Mouse (Mus musculus) embryonic facial prominence, embryonic 14.5 days (tissue): Measurements from ENCODE around the gene Tcf20. TPM values are rescaled to one million over a fixed set of nuclear protein-coding genes. Genes with fewer than 3 reads are reported as not detected.

Experiments used
- ATAC-seq: fragments of 200-750 bp; cut with Nextera tagmentation; 2 replicates; pipeline ENCODE4 v1.8.0; 2017; ENCODE audit warnings: low read depth, moderate number of reproducible peaks, moderate TSS enrichment
- DNase-seq: peaks from one replicate; pipeline ENCODE4 v3.0.0-alpha.2; 2015; ENCODE audit warnings: low spot score
- H3K27ac ChIP-seq: fragments of 300-500 bp; sonication (generic); replicated peaks from 2 replicates; pipeline ENCODE4 v1.5.1; 2014; ENCODE audit warnings: low read depth, mild to moderate bottlenecking, low read length, moderate library complexity
- H3K27me3 ChIP-seq: fragments of 300-500 bp; sonication (generic); replicated peaks from 2 replicates; pipeline ENCODE4 v1.6.1; 2014; ENCODE audit warnings: low read length; ENCODE audit not compliant: control insufficient read depth, insufficient read depth
- H3K36me3 ChIP-seq: fragments of 300-500 bp; sonication (generic); 2 replicates; pipeline ENCODE4 v1.6.1; 2014; ENCODE audit warnings: low read length, mixed read lengths; ENCODE audit not compliant: control insufficient read depth, insufficient read depth
- H3K4me1 ChIP-seq: fragments of 300-500 bp; sonication (generic); 2 replicates; pipeline ENCODE4 v1.6.1; 2014; ENCODE audit warnings: antibody characterized with exemption, low read length; ENCODE audit not compliant: control insufficient read depth, insufficient read depth
- H3K4me2 ChIP-seq: fragments of 300-500 bp; sonication (generic); 2 replicates; pipeline ENCODE4 v1.6.1; 2014; ENCODE audit warnings: low read depth, mild to moderate bottlenecking, low read length, moderate library complexity, mixed read lengths
- H3K4me3 ChIP-seq: fragments of 300-500 bp; sonication (generic); 2 replicates; pipeline ENCODE4 v1.5.1; 2014; ENCODE audit warnings: low read depth, mild to moderate bottlenecking, low read length
- H3K9ac ChIP-seq: fragments of 300-500 bp; sonication (generic); 2 replicates; pipeline ENCODE4 v1.6.1; 2014; ENCODE audit warnings: low read depth, mild to moderate bottlenecking, low read length, moderate library complexity, mixed read lengths
- H3K9me3 ChIP-seq: fragments of 300-500 bp; sonication (generic); 2 replicates; pipeline ENCODE4 v1.6.1; 2016; ENCODE audit warnings: low read length; ENCODE audit not compliant: control insufficient read depth
- WGBS: fragments of 180-500 bp; shearing (Covaris S2); extraction: QIAGEN DNeasy Blood & Tissue Kit; methylation state at CpG from one replicate; pipeline ENCODE4 v1.1.7; 2014; 5-methylcytosine and 5-hydroxymethylcytosine counted together
- polyA plus RNA-seq: library from polyadenylated mRNA; unstranded; fragments of >200 nt; fragmentation: Nextera tagmentation; extraction: Ambion mirVana; gene quantifications from 2 replicates; pipeline ENCODE4 v1.2.1, GENCODE M21; 2014

Tcf20 gene
- polyA plus RNA-seq, 1 experiment from 2014 or later: 11.3 TPM

DNA sequence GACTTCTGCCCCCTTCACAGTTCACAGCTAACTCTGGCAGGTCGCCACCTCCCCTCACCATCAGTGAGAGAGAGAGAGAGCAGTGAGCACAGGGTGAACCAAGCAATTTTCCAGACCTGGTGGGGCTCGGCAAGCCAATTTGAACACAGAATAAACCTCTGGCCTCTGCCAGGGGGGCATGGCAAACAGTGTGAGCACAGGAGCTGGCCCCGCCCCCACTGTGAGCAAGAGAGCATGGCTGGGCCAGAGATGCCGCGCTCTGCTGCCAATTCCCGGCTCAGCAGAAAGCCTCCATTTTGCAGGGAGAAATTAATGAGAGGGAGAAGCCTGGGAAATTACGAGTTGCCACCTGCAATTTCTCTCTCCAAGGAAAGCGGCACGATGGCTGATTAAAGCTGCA, 58.1 kb downstream of the Tcf20 start:
- no peak overlapping the region for H3K27ac ChIP-seq
- H3K4me1 ChIP-seq: peaks cover 76% of the 10 kb centered on the region
- no peak overlapping the region for H3K4me3 ChIP-seq
- ATAC-seq (no peak; the same call in 1 of the 2 replicates), DNase-seq (no peak)
- 33% methylated on average over 9 of the region's 9 CpGs for WGBS
- no peak overlapping the region for H3K9ac ChIP-seq
- no peaks in the 10 kb centered on the region for H3K9me3 ChIP-seq
- no peak overlapping the region for H3K4me2 ChIP-seq
- H3K36me3 ChIP-seq: no peaks in the 10 kb centered on the region
- H3K27me3 ChIP-seq: no peaks in the 10 kb centered on the region

DNA sequence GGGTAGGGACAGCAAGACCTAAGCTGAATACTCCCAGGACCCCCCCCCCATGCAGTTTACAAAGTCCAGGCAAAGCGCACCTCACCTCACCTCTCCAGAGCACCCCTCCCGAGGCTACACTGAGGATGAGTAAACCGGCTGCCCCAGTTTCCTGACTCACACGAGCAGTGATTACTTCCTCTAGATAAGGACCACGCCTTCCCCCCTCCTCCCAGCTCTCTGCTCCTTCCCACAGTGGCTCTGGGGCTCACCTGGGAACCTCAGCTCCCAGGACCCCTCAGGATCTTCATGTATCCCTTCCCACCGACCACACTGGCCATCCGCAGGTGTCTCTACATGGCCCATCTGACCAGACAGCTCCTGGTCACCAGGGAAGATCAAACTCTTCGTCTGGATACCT, 58.8 kb downstream of the Tcf20 start:
- ATAC-seq (no peak), DNase-seq (peak; percentile 74)
- Histone ChIP-seq H3K4me1 (peaks cover 76% of the 10 kb centered on the region), H3K4me3 (no peak overlapping the region), H3K9me3 (no peaks in the 10 kb centered on the region), H3K4me2 (no peak overlapping the region), H3K9ac (no peak overlapping the region), H3K36me3 (no peaks in the 10 kb centered on the region), H3K27me3 (no peaks in the 10 kb centered on the region), H3K27ac (no peak overlapping the region)
- 55% methylated on average over 8 of the region's 8 CpGs for WGBS

DNA sequence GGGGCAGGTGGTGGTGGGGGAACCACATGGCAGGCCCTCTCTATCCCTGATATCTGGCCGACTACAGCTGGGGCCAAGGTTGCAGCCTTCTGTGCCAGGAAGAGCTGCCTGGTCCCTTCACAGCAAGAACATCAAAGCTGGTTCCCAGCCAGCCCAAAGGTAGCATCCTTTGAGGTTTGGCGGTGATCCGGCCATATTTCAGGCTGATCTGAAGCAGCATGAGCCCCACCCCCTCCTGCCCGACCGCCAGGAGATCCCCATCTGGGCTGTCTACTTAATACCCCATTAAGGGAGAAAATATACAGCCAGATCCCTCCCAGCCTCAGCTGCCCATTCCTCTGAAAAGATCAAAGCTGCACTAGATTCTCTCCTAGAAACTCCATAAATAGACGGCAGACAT, 59.6 kb downstream of the Tcf20 start:
- Histone ChIP-seq H3K27me3 (no peaks in the 10 kb centered on the region), H3K27ac (no peak overlapping the region), H3K4me2 (no peak overlapping the region), H3K9ac (no peak overlapping the region), H3K4me1 (peaks cover 75% of the 10 kb centered on the region), H3K9me3 (no peaks in the 10 kb centered on the region), H3K36me3 (no peaks in the 10 kb centered on the region), H3K4me3 (no peak overlapping the region)
- DNase-seq: no peak
- WGBS: 19% methylated on average over 6 of the region's 6 CpGs
- 0 out of 2 replicates have a peak, but pooled peaks have one; percentile 6 for ATAC-seq

DNA sequence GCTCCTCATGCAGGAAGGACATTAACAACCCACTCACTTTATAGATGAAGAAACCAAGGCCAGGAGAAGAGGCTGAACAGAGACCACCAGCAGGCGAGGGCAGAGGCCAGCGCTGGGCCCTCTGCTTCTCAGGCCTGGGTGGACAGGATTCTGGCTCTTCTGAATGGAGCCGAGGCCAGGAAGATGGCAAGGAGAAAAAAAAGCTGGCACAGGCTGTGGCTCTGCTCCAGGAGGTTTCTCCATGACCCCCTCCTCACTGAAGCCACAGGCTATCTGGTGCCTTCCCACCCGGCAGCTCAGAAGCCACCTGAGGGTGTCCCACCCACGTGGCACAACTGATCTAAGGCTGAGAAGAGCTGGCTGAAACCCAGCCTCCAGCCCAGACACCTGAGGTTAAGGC, 60.6 kb downstream of the Tcf20 start:
- H3K9ac ChIP-seq: no peak overlapping the region

DNA sequence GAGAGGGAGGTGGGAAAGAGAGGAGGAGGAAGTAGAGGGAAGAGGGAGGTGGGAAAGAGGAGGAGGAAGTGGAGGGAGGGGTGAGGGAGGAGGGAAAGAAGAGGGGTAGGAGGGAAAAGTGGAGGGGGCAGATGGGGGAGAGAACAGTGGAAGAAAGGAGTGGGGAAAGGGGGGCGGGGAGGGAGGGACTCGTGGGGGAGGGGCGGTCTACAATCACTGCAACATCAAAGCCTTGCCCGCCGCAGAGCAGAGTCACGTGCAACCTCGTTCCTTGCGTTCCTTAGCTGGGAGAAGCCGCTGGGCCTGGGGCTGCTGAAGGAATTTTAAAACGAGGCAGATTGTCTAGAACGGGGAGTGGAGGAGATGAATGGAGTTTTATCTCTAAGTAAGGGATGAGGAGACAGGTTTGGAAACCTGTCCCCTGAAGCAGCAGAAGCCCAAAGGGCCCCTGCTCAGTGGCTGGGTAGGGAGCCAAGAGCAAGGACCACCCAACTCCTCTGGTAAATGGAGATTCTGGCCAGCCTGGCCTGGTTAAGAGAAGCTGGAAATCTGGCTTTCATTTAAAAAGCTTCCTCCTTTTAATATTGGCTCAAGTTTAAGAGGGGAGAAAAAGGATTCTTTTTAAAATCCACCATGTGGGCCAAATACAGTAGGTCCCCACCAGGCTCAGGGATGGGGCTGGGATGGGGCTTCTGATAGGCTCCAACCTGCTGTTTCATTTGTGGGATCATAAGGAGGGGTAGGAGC, 62.8 kb downstream of the Tcf20 start:
- H3K9ac ChIP-seq: no peak overlapping the region
- H3K9me3 ChIP-seq: no peaks in the 10 kb centered on the region
- H3K4me1 ChIP-seq: peaks cover 88% of the 10 kb centered on the region
- H3K27me3 ChIP-seq: no peaks in the 10 kb centered on the region
- 2% methylated on average over 10 of the region's 11 CpGs for WGBS
- H3K27ac ChIP-seq: peak overlapping the region; percentile 80
- DNase-seq: peak; percentile 93
- no peaks in the 10 kb centered on the region for H3K36me3 ChIP-seq
- peak; percentile 6; the same call in 1 of the 2 replicates for ATAC-seq
- H3K4me3 ChIP-seq: no peak overlapping the region
- H3K4me2 ChIP-seq: peak overlapping the region; percentile 40

More for the DNA sequence above, 60.6 kb downstream of the Tcf20 start:
- H3K4me2 ChIP-seq: no peak overlapping the region
- H3K9me3 ChIP-seq: no peaks in the 10 kb centered on the region
- DNase-seq (no peak), ATAC-seq (no peak)
- no peak overlapping the region for H3K27ac ChIP-seq
- H3K36me3 ChIP-seq: no peaks in the 10 kb centered on the region
- no peak overlapping the region for H3K4me3 ChIP-seq
- H3K4me1 ChIP-seq: peaks cover 79% of the 10 kb centered on the region
- no peaks in the 10 kb centered on the region for H3K27me3 ChIP-seq
- 67% methylated on average over 5 of the region's 5 CpGs for WGBS

DNA sequence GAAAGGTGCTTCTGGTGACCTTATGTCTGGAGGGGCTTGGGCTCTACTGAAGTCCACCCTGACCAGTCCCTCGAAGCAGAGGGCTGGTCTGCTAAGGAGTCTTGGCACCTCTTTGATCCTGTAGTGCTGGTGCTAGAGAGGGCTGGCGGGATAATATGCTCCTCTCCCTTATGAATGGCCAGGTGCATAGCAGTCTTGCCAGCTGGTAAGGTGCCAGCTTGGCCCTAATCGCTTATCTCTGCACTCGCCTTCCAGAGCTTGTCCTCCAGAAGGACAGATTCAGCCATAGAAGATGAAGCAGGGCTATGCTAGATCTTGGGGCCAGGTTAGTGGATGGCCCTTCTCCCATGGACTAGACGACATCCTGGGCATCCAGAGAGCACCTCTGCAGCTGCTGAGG, 64.1 kb downstream of the Tcf20 start:
- ATAC-seq (no peak), DNase-seq (no peak)
- no peaks in the 10 kb centered on the region for H3K36me3 ChIP-seq
- H3K27ac ChIP-seq: no peak overlapping the region
- no peak overlapping the region for H3K4me2 ChIP-seq
- no peak overlapping the region for H3K9ac ChIP-seq
- peaks cover 75% of the 10 kb centered on the region for H3K4me1 ChIP-seq
- no peak overlapping the region for H3K4me3 ChIP-seq
- H3K9me3 ChIP-seq: no peaks in the 10 kb centered on the region
- H3K27me3 ChIP-seq: no peaks in the 10 kb centered on the region
- WGBS: 47% methylated on average over 5 of the region's 5 CpGs

DNA sequence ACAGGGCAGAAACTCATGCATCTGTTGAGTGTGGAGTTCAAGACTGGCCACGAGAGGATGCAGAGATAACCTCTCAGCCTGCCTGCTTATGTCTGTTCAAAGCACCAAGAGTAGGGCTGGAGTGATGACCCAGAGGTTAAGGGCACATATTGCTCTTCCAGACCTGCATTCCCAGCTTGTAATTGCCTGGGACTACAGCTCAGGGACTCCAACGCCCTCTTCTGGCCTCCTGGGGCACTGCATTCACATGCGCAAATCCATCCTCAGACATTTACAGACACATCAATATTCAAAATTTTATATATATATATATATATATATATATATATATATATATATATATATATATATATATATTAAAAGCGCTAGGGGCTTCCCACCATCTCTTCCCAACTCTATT, 64.9 kb downstream of the Tcf20 start:
- 56% methylated on average over 4 of the region's 4 CpGs for WGBS
- Histone ChIP-seq H3K27me3 (no peaks in the 10 kb centered on the region), H3K27ac (no peak overlapping the region), H3K4me1 (peaks cover 73% of the 10 kb centered on the region), H3K9ac (no peak overlapping the region), H3K9me3 (no peaks in the 10 kb centered on the region), H3K4me2 (no peak overlapping the region), H3K36me3 (no peaks in the 10 kb centered on the region), H3K4me3 (no peak overlapping the region)
- ATAC-seq (no peak), DNase-seq (no peak)

DNA sequence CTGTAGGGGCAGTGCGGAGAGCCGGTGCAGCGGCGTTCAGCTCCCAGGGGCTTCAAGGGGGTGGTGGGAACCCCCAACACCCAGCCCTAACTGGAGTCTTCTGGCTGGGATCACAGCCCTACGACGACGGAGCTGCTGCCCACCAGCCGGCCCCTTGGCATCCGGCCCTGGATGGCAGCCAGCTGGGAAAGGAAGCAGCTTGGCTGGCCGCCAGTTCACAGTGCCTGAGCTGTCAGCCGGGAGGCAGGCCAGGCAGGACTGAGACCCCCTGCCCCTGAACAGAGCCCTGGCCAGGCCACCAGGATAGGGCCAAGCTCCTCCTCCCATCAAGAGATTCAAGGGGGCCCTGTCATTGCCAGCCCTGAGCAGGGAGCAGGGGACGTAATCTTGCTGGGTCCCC, 65.6 kb downstream of the Tcf20 start:
- Histone ChIP-seq H3K36me3 (no peaks in the 10 kb centered on the region), H3K4me1 (peaks cover 73% of the 10 kb centered on the region), H3K27ac (no peak overlapping the region), H3K4me3 (no peak overlapping the region), H3K4me2 (peak overlapping the region; percentile 32), H3K27me3 (no peaks in the 10 kb centered on the region), H3K9me3 (no peaks in the 10 kb centered on the region), H3K9ac (no peak overlapping the region)
- 5% methylated on average over 12 of the region's 12 CpGs for WGBS
- DNase-seq (peak; percentile 88), ATAC-seq (peak; percentile 61)

DNA sequence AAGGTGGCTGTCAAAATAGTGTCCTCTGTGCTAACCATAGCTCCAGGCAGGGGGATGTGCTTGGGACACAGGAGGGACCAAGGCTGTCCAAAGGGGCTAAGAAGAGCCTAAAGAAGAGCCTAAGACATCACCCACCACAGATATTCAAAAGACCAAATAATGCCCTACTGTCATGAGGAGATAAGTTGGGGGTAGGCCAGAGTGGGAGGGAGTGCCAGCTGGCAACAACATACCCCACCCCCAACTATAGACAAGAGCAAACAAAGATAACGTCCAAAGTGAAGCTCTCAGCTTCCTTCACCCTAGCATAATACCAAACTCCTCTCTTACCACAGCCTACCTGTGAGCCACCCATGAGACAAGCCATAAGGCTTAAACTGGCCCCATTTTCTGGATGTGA, 66.1 kb downstream of the Tcf20 start:
- Histone ChIP-seq H3K4me3 (no peak overlapping the region), H3K27me3 (no peaks in the 10 kb centered on the region), H3K36me3 (no peaks in the 10 kb centered on the region), H3K4me2 (peak overlapping the region; percentile 32), H3K9me3 (no peaks in the 10 kb centered on the region), H3K9ac (no peak overlapping the region), H3K4me1 (peaks cover 68% of the 10 kb centered on the region), H3K27ac (no peak overlapping the region)
- 42% methylated on average over 1 of the region's 1 CpGs for WGBS
- DNase-seq (no peak), ATAC-seq (0 out of 2 replicates have a peak, but pooled peaks have one; percentile 1)
